14 mouse cellular contexts compared by ENCODE assay signal in genomic region chr10:94546617-94547016, GRCm38 (mm10).
DNase-seq lines count a peak whose midpoint lies in the region; ATAC-seq and TF ChIP-seq lines count a peak whose summit lies in the region.
"Had no signal": no experiment of that assay in that cellular context is flagged by ENCODE, and none has a peak within 500 bp of the region (broad histone marks: within the 10 kb centered on the region; RNA-seq: fewer than 3 reads in every experiment).

No protein-coding gene starts in this region.

- H3K27ac ChIP-seq in embryonic facial prominence, embryonic 14.5 days (replicated peaks; ENCODE audit: low read depth, low read length): 0 out of 2 replicates have a peak overlapping the region, but pooled peaks have one; percentile 84
- no peak overlapping the region for H3K27ac ChIP-seq in embryonic facial prominence, embryonic 10.5 days (replicated peaks)
- peak overlapping the region; percentile 69; the same call in 1 of the 2 replicates for H3K27ac ChIP-seq in intestine, embryonic 14.5 days (ENCODE audit: low read depth)
- H3K27ac ChIP-seq in hindbrain, embryonic 14.5 days: no peak overlapping the region
- H3K27ac ChIP-seq: forebrain, embryonic 12.5 days had no signal

- no peaks in the 10 kb centered on the region for H3K36me3 ChIP-seq in embryonic facial prominence, embryonic 14.5 days (ENCODE audit: control insufficient read depth, insufficient read depth, low read length)
- no peaks in the 10 kb centered on the region for H3K36me3 ChIP-seq in embryonic facial prominence, embryonic 10.5 days (replicated peaks)
- H3K36me3 ChIP-seq in intestine, embryonic 14.5 days (ENCODE audit: control insufficient read depth, insufficient read depth, low read length): no peaks in the 10 kb centered on the region
- no peaks in the 10 kb centered on the region for H3K36me3 ChIP-seq in myocyte (ENCODE audit: control insufficient read depth, insufficient read depth)
- H3K36me3 ChIP-seq in hindbrain, embryonic 14.5 days (replicated peaks; ENCODE audit: control insufficient read depth, insufficient read depth): no peaks in the 10 kb centered on the region
- H3K36me3 ChIP-seq: embryonic facial prominence, embryonic 12.5 days; forebrain, embryonic 12.5 days had no signal

- intact Hi-C loops in gastrocnemius, postnatal 36 days (cut with DNase I): no loop called here

- no peak for ATAC-seq in embryonic facial prominence, embryonic 14.5 days (ENCODE audit: low read depth)
- peak; percentile 57; the same call in 1 of the 2 replicates for ATAC-seq in intestine, embryonic 14.5 days (replicated peaks; ENCODE audit: low FRiP score, low TSS enrichment, low read depth)
- no peak for ATAC-seq in hindbrain, embryonic 14.5 days (ENCODE audit: low FRiP score)

- no peak overlapping the region for H3K9ac ChIP-seq in embryonic facial prominence, embryonic 14.5 days (ENCODE audit: low read depth, low read length)
- H3K9ac ChIP-seq in intestine, embryonic 14.5 days (ENCODE audit: low read length): no peak overlapping the region
- H3K9ac ChIP-seq in hindbrain, embryonic 14.5 days: no peak overlapping the region
- H3K9ac ChIP-seq: embryonic facial prominence, embryonic 12.5 days; forebrain, embryonic 12.5 days had no signal

- H3K4me2 ChIP-seq in embryonic facial prominence, embryonic 14.5 days (ENCODE audit: low read depth, low read length): no peak overlapping the region
- H3K4me2 ChIP-seq in intestine, embryonic 14.5 days (ENCODE audit: low read length): no peak overlapping the region
- peak overlapping the region; percentile 95 for H3K4me2 ChIP-seq in myocyte (ENCODE audit: low read depth)
- no peak overlapping the region for H3K4me2 ChIP-seq in hindbrain, embryonic 14.5 days (replicated peaks)
- H3K4me2 ChIP-seq: embryonic facial prominence, embryonic 12.5 days had no signal

- no peak for TF ChIP-seq POLR2A in myocyte (IDR thresholded peaks at IDR 0.05; ENCODE audit: insufficient read length, low read depth)

- H3ac ChIP-seq in myocyte (ENCODE audit: control insufficient read depth, insufficient read length): no peak overlapping the region

- no peak overlapping the region for H3K4me3 ChIP-seq in embryonic facial prominence, embryonic 14.5 days (ENCODE audit: low read depth, low read length)
- no peak overlapping the region for H3K4me3 ChIP-seq in embryonic facial prominence, embryonic 10.5 days
- no peak overlapping the region for H3K4me3 ChIP-seq in intestine, embryonic 14.5 days (ENCODE audit: low read depth, low read length)
- peak overlapping the region; percentile 29 for H3K4me3 ChIP-seq in myocyte
- H3K4me3 ChIP-seq in hindbrain, embryonic 14.5 days (replicated peaks; ENCODE audit: low read length): no peak overlapping the region
- H3K4me3 ChIP-seq: embryonic facial prominence, embryonic 12.5 days; forebrain, embryonic 12.5 days had no signal

- H3K4me1 ChIP-seq in embryonic facial prominence, embryonic 14.5 days (ENCODE audit: control insufficient read depth, insufficient read depth, low read length): peaks cover 25% of the 10 kb centered on the region
- peaks cover 33% of the 10 kb centered on the region for H3K4me1 ChIP-seq in embryonic facial prominence, embryonic 10.5 days
- peaks cover 32% of the 10 kb centered on the region for H3K4me1 ChIP-seq in intestine, embryonic 14.5 days (replicated peaks; ENCODE audit: control insufficient read depth, insufficient read depth, low read length)
- peaks cover 29% of the 10 kb centered on the region for H3K4me1 ChIP-seq in hindbrain, embryonic 14.5 days (replicated peaks; ENCODE audit: control insufficient read depth, insufficient read depth, low read length)

- no peaks in the 10 kb centered on the region for H3K27me3 ChIP-seq in embryonic facial prominence, embryonic 14.5 days (replicated peaks; ENCODE audit: control insufficient read depth, insufficient read depth, low read length)
- no peaks in the 10 kb centered on the region for H3K27me3 ChIP-seq in embryonic facial prominence, embryonic 10.5 days (replicated peaks; ENCODE audit: low read depth, poor library complexity, severe bottlenecking)
- H3K27me3 ChIP-seq in intestine, embryonic 14.5 days (replicated peaks; ENCODE audit: control insufficient read depth, insufficient read depth, low read length): no peaks in the 10 kb centered on the region
- H3K27me3 ChIP-seq in myocyte (ENCODE audit: control insufficient read depth, insufficient read depth, insufficient read length): no peaks in the 10 kb centered on the region
- H3K27me3 ChIP-seq in hindbrain, embryonic 14.5 days (ENCODE audit: control insufficient read depth, insufficient read depth, low read length): no peaks in the 10 kb centered on the region
- H3K27me3 ChIP-seq: embryonic facial prominence, embryonic 12.5 days; forebrain, embryonic 12.5 days had no signal

- H3K9me3 ChIP-seq in embryonic facial prominence, embryonic 14.5 days (ENCODE audit: control insufficient read depth, low read length): peaks cover 4% of the 10 kb centered on the region
- H3K9me3 ChIP-seq in embryonic facial prominence, embryonic 10.5 days: peaks cover 5% of the 10 kb centered on the region; the same call in 1 of the 2 replicates
- no peaks in the 10 kb centered on the region for H3K9me3 ChIP-seq in intestine, embryonic 14.5 days (ENCODE audit: control insufficient read depth, low read length)
- H3K9me3 ChIP-seq in hindbrain, embryonic 14.5 days (ENCODE audit: control insufficient read depth, low read length): 0 out of 2 replicates have a peak, but pooled peaks cover 2% of the 10 kb centered on the region
- H3K9me3 ChIP-seq: embryonic facial prominence, embryonic 12.5 days had no signal

- H3K79me2 ChIP-seq in myocyte (ENCODE audit: control insufficient read depth, insufficient read depth): peaks cover 13% of the 10 kb centered on the region

- DNase-seq in embryonic facial prominence, embryonic 14.5 days (ENCODE audit: low spot score): no peak
- DNase-seq in embryonic facial prominence, embryonic 10.5 days (ENCODE audit: low spot score): no peak
- DNase-seq in intestine, embryonic 14.5 days (ENCODE audit: low spot score): no peak
- peak; percentile 70 for DNase-seq in kidney, postnatal 14 days
- DNase-seq in cerebellum, adult 11-12 months: no peak
- DNase-seq in hindbrain, embryonic 14.5 days (ENCODE audit: low spot score): no peak
- DNase-seq in gastrocnemius, postnatal 36 days: no peak
- DNase-seq: cerebellum, adult 18-20 months; heart, postnatal 14 days; lung, postnatal 4 days; right cerebral cortex, postnatal 4 days had no signal

- WGBS in embryonic facial prominence, embryonic 14.5 days: 74% methylated on average over 6 of the region's 6 CpGs
- WGBS in embryonic facial prominence, embryonic 10.5 days: 84% methylated on average over 6 of the region's 6 CpGs
- WGBS in intestine, embryonic 14.5 days: 76% methylated on average over 6 of the region's 6 CpGs
- WGBS in hindbrain, embryonic 14.5 days: 64% methylated on average over 6 of the region's 6 CpGs

TF ChIP-seq in myocyte, 11 proteins besides CTCF, POLR2A, EP300 and RAD21:
- TF ChIP-seq MYOG (IDR thresholded peaks at IDR 0.05; ENCODE audit: control insufficient read depth in 1 of 3, insufficient read depth in 1 of 3, insufficient read length in 2 of 3, low read depth in 2 of 3) (no peak), SRF (IDR thresholded peaks at IDR 0.05; ENCODE audit: control insufficient read depth, insufficient read length, low read depth) (no peak), E2F4 (IDR thresholded peaks at IDR 0.05; ENCODE audit: insufficient read depth) (no peak), USF1 (IDR thresholded peaks at IDR 0.05; ENCODE audit: low read depth) (no peak), MAX (IDR thresholded peaks at IDR 0.05; ENCODE audit: low read depth) (no peak), REST (IDR thresholded peaks at IDR 0.05; ENCODE audit: insufficient read depth, insufficient read length) (no peak), POLR2AphosphoS2 (IDR thresholded peaks at IDR 0.05; ENCODE audit: insufficient read length, low read depth) (no peak), TCF3 (IDR thresholded peaks at IDR 0.05; ENCODE audit: insufficient read length, low read depth) (no peak), TCF12 (IDR thresholded peaks at IDR 0.05; ENCODE audit: insufficient read depth, poor library complexity, severe bottlenecking) (no peak), CEBPB (IDR thresholded peaks at IDR 0.05; ENCODE audit: insufficient read depth, poor library complexity, severe bottlenecking) (no peak), MYOD1 (IDR thresholded peaks at IDR 0.05; ENCODE audit: control insufficient read depth in 1 of 3, insufficient read length in 2 of 3, low read depth in 2 of 3) (no peak)

Comparison
In these comparisons a context has a peak if more than half of its experiments do, and no peak if none do; other contexts are left out.
1. H3K27ac ChIP-seq: peak in embryonic facial prominence, embryonic 14.5 days (single experiment) and intestine, embryonic 14.5 days (single experiment); none in embryonic facial prominence, embryonic 10.5 days (single experiment) and hindbrain, embryonic 14.5 days (single experiment).